In the genomic region with DNA sequence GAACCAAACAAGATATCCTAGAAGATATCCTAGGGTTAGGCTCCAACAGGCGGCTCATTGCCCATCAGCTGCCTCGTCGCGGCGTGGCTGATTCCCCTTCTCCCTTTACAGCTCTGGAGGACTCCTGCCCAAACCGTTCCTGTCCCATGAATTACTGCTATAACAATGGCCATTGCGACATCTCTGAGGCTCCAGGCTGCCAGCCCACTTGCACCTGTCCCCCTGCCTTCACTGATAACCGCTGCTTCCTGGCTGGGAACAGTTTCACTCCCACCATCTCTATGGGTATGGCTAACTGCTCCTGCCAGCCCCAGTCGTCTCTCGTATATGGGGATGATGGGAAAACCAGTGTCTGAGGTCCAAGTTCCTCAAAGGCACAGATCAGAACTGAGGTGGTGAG, we compare ENCODE assay signal across 37 mouse cellular contexts. TPM values are rescaled to one million over a fixed set of nuclear protein-coding genes. Genes with fewer than 3 reads are reported as not detected.
"Had no signal": no experiment of that assay in that cellular context is flagged by ENCODE, and none has a peak within 500 bp of the region (broad histone marks: within the 10 kb centered on the region; RNA-seq: fewer than 3 reads in every experiment).

No protein-coding gene starts in this region.

- H3K9ac ChIP-seq: heart, embryonic 12.5 days; hindbrain, embryonic 13.5 days; hindbrain, embryonic 15.5 days; intestine, embryonic 15.5 days; limb, embryonic 12.5 days had no signal

- H3K27me3 ChIP-seq: hindbrain, embryonic 13.5 days; hindbrain, embryonic 15.5 days; intestine, embryonic 15.5 days had no signal

- H3K27ac ChIP-seq: heart, embryonic 10.5 days; hindbrain, embryonic 13.5 days; hindbrain, embryonic 15.5 days; intestine, embryonic 15.5 days; layer of hippocampus, adult 2 months; left cerebral cortex, adult 2 months; limb, embryonic 10.5 days; limb, embryonic 12.5 days had no signal

- ATAC-seq: inflammation-experienced regulatory T-cells, adult 6 months; intestine, embryonic 15.5 days; intestine, postnatal 0 days had no signal

- H3K4me2 ChIP-seq: heart, embryonic 12.5 days; hindbrain, embryonic 13.5 days; hindbrain, embryonic 15.5 days; intestine, embryonic 15.5 days; limb, embryonic 12.5 days; liver, embryonic 11.5 days had no signal

- H3K4me1 ChIP-seq: hindbrain, embryonic 15.5 days; intestine, embryonic 15.5 days; limb, embryonic 10.5 days; limb, embryonic 12.5 days had no signal

- H3K9me3 ChIP-seq: heart, embryonic 10.5 days; heart, embryonic 12.5 days; hindbrain, embryonic 13.5 days; hindbrain, embryonic 15.5 days; intestine, embryonic 15.5 days; limb, embryonic 10.5 days; limb, embryonic 12.5 days had no signal

- H3K4me3 ChIP-seq: heart, embryonic 10.5 days; heart, embryonic 12.5 days; hindbrain, embryonic 13.5 days; hindbrain, embryonic 15.5 days; intestine, embryonic 15.5 days; layer of hippocampus, adult 2 months; left cerebral cortex, adult 2 months; limb, embryonic 10.5 days; limb, embryonic 12.5 days had no signal

- DNase-seq: gastrocnemius, postnatal 14 days; gastrocnemius, postnatal 36 days; heart, adult 18-20 months; heart, postnatal 10 days; heart, postnatal 4 days; kidney, adult 18-20 months; kidney, adult 8-10 months; kidney, postnatal 10 days; kidney, postnatal 25 days; kidney, postnatal 4 days; liver had no signal

- H3K36me3 ChIP-seq: heart, embryonic 10.5 days; heart, embryonic 12.5 days; hindbrain, embryonic 13.5 days; hindbrain, embryonic 15.5 days; intestine, embryonic 15.5 days; limb, embryonic 10.5 days; limb, embryonic 12.5 days had no signal

RNA-seq across cellular contexts. Expression of gene Muc20, which starts 20.6 kb away (rescaled TPM):
- total RNA-seq: layer of hippocampus, adult 2 months; layer of hippocampus, postnatal 10 days; layer of hippocampus, postnatal 25 days; left cerebral cortex, adult 2 months; left cerebral cortex, postnatal 14 days; left cerebral cortex, postnatal 36 days had no signal
- polyA plus RNA-seq: hindbrain, embryonic 11.5 days; hindbrain, embryonic 13.5 days; intestine, embryonic 15.5 days; intestine, postnatal 0 days; limb, embryonic 10.5 days; limb, embryonic 12.5 days; liver, embryonic 11.5 days had no signal

RNA-seq across cellular contexts. Expression of gene Smbd1, which starts 33.6 kb away (rescaled TPM):
- total RNA-seq: gastrocnemius, adult 18-20 months; gastrocnemius, adult 8-10 months; gastrocnemius, postnatal 14 days; gastrocnemius, postnatal 36 days; heart, adult 18-20 months; heart, adult 8-10 months; heart, postnatal 10 days; heart, postnatal 25 days; heart, postnatal 4 days; layer of hippocampus, adult 2 months; layer of hippocampus, postnatal 10 days; layer of hippocampus, postnatal 25 days; left cerebral cortex, adult 2 months; left cerebral cortex, postnatal 14 days; left cerebral cortex, postnatal 36 days had no signal
- polyA plus RNA-seq: heart, embryonic 10.5 days; heart, embryonic 12.5 days; heart, embryonic 14.5 days; heart, embryonic 16.5 days; hindbrain, embryonic 11.5 days; hindbrain, embryonic 13.5 days; hindbrain, embryonic 15.5 days; inflammation-experienced regulatory T-cells, adult 6 months; kidney, embryonic 14.5 days; kidney, embryonic 16.5 days; limb, embryonic 10.5 days; limb, embryonic 12.5 days; limb, embryonic 14.5 days; liver, embryonic 11.5 days had no signal

RNA-seq across cellular contexts. Expression of gene Muc4, which starts 41.0 kb away (rescaled TPM):
- total RNA-seq: heart, postnatal 4 days; layer of hippocampus, adult 2 months; layer of hippocampus, postnatal 10 days; layer of hippocampus, postnatal 25 days; left cerebral cortex, adult 2 months; left cerebral cortex, postnatal 14 days; left cerebral cortex, postnatal 36 days had no signal
- polyA plus RNA-seq: heart, embryonic 14.5 days; hindbrain, embryonic 13.5 days; hindbrain, embryonic 15.5 days; limb, embryonic 10.5 days; limb, embryonic 12.5 days had no signal
